Mouse (Mus musculus) thymus, postnatal 10 days (tissue): ENCODE measurements around the gene Nudcd3.

ENCODE experiments used
- DNase-seq, 2 experiments: peaks; one replicate each; pipeline ENCODE4 v3.0.0; 2021; ENCODE audit warnings: low spot score in 2 of 2

The Nudcd3 gene

DNA sequence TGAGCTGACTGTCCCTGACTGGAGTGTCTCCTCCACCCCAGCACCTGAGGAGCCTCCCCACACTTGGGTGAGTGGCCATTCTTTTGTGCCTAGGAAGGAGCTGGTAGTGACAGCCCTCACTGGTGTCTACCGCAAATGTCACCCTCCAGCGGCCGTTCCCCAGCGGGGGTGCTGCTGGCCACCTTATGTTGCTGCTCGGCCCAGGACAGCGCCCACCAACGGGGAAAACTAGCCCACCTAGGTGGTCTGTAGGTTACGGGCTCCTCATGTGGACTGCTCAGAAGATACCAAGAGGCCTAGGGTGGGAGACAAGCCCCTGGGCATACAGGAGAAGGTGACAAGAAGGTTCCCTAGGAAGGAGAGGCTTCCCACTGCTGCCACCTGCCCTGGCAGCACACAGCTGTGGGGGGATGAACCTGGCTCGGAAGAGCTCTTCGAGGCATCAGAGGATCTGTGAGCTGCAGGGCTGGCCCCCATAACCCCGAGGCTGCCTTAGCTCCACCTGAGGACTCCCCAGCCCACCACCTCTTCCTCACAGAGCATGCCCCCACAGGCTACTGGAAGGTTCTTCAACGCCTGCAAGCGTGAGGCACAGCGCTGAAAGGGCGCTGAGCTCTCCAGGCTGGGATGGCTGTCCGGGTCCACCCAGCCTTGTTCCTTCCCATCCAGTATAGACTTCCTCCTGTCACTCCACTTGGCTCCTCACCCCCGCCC lies 136.6 kb downstream of the Nudcd3 start:
- no peak for DNase-seq

DNA sequence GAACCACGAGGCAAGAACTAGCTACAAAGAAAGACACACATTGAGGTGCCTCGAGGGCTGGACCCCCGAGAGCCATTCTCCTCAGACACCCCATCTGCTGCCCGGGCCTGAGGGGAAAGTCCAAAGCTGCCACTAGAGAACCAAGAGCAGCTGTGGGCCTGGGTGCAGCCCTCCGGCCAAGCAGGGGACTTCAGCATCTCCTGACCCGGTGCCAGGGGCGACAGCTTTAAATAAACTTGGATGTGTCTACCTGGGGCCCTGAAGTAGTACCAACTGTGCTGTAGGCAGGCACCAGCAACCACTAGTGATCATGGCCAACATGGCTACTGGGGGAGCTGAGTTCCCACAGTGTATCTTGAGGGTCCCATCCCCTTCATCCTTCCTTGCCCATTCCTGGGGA lies 137.2 kb downstream of the Nudcd3 start:
- DNase-seq: no peak

DNA sequence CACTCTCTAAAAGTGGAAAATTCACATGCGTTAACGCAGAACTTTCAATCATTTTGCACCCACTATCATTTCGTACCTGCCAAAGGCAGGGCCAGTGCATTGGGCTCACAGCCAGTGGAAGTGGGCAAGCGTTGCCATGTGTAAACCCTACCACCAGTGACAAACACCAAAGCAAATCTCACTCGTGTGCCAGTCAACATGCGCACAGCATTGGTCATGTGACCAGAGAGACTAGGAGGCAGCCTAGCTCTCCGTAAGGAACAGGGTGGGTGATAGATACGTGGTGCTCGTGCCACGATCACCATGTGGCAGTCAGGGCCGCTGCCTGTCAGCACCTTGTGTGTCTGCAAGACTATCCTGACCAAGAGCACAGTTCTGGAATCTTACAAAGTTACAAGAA lies 137.9 kb downstream of the Nudcd3 start:
- no peak for DNase-seq

- no peak for DNase-seq
Observed at GRCm38 (mm10) chr11:6061891-6062290, 138.3 kb downstream of the Nudcd3 start.

GRCm38 (mm10) chr11:6059162-6059561 lies 141.1 kb downstream of the Nudcd3 start:
- DNase-seq: no peak
